Mouse (Mus musculus) heart, embryonic 11.5 days (tissue): ENCODE measurements around the gene Lexm. TPM values are rescaled to one million over a fixed set of nuclear protein-coding genes. Genes with fewer than 3 reads are reported as not detected.
A peak's percentile ranks its signal among the peaks of the same experiment; 100 is the strongest.

ENCODE experiments used
- ATAC-seq: fragments of 200-750 bp; cut with Nextera tagmentation; replicated peaks from 2 replicates; pipeline ENCODE4 v1.8.0; 2017; ENCODE audit warnings: moderate library complexity; ENCODE audit not compliant: insufficient number of reproducible peaks, low FRiP score, low TSS enrichment
- H3K27ac ChIP-seq: fragments of 300-500 bp; sonication (generic); 2 replicates; pipeline ENCODE4 v1.5.1; 2014; ENCODE audit warnings: mild to moderate bottlenecking, low read depth, low read length
- H3K27me3 ChIP-seq: fragments of 300-500 bp; sonication (generic); 2 replicates; pipeline ENCODE4 v1.6.1; 2014; ENCODE audit warnings: mild to moderate bottlenecking, low read length, mixed read lengths; ENCODE audit not compliant: control insufficient read depth, insufficient read depth
- H3K36me3 ChIP-seq: fragments of 300-500 bp; sonication (generic); 2 replicates; pipeline ENCODE4 v1.6.1; 2014; ENCODE audit warnings: mild to moderate bottlenecking, low read length, moderate library complexity, mixed read lengths; ENCODE audit not compliant: control insufficient read depth, insufficient read depth
- H3K4me1 ChIP-seq: fragments of 300-500 bp; sonication (generic); 2 replicates; pipeline ENCODE4 v1.6.1; 2014; ENCODE audit warnings: low read length; ENCODE audit not compliant: control insufficient read depth, insufficient read depth
- H3K4me2 ChIP-seq: fragments of 300-500 bp; sonication (generic); 2 replicates; pipeline ENCODE4 v1.6.1; 2014; ENCODE audit warnings: mild to moderate bottlenecking, moderate library complexity
- H3K4me3 ChIP-seq: fragments of 300-500 bp; sonication (generic); 2 replicates; pipeline ENCODE4 v1.5.1; 2014; ENCODE audit warnings: low read depth, low read length
- H3K9ac ChIP-seq: fragments of 300-500 bp; sonication (generic); 2 replicates; pipeline ENCODE4 v1.6.1; 2014; ENCODE audit warnings: mild to moderate bottlenecking, low read depth, low read length, moderate library complexity
- H3K9me3 ChIP-seq: fragments of 300-500 bp; sonication (generic); replicated peaks from 2 replicates; pipeline ENCODE4 v1.6.1; 2016; ENCODE audit warnings: low read length; ENCODE audit not compliant: control insufficient read depth
- WGBS: fragments of 180-500 bp; shearing (Covaris S2); extraction: QIAGEN DNeasy Blood & Tissue Kit; methylation state at CpG from one replicate; pipeline ENCODE4 v1.1.7; 2014; ENCODE audit not compliant: insufficient replicate concordance; 5-methylcytosine and 5-hydroxymethylcytosine counted together
- polyA plus RNA-seq: library from polyadenylated mRNA; unstranded; fragments of >200 nt; fragmentation: Nextera tagmentation; extraction: Ambion mirVana; gene quantifications from 2 replicates; pipeline ENCODE4 v1.2.1, GENCODE M21; 2014

The Lexm gene
- polyA plus RNA-seq, 1 experiment from 2014 or later = 0.34 TPM

GRCm38 (mm10) chr4:106618898-106619297 lies 1.9 kb upstream of the Lexm start:
- Histone ChIP-seq H3K4me2 (no peak overlapping the region), H3K27me3 (peaks cover 42% of the 10 kb centered on the region), H3K36me3 (no peaks in the 10 kb centered on the region), H3K27ac (no peak overlapping the region), H3K4me1 (no peaks in the 10 kb centered on the region; the same call in 1 of the 2 replicates), H3K4me3 (no peak overlapping the region), H3K9ac (no peak overlapping the region), H3K9me3 (no peaks in the 10 kb centered on the region)
- no peak for ATAC-seq
- WGBS = 88% methylated on average over 4 of the region's 4 CpGs

- Histone ChIP-seq H3K4me3 (no peak overlapping the region), H3K36me3 (no peaks in the 10 kb centered on the region), H3K4me1 (no peaks in the 10 kb centered on the region; the same call in 1 of the 2 replicates), H3K9me3 (no peaks in the 10 kb centered on the region), H3K4me2 (no peak overlapping the region), H3K27me3 (peaks cover 15% of the 10 kb centered on the region), H3K9ac (no peak overlapping the region), H3K27ac (no peak overlapping the region)
- ATAC-seq = peak; percentile 6; the same call in 1 of the 2 replicates
- 68% methylated on average over 12 of the region's 12 CpGs for WGBS
These were observed 1.4 kb downstream of the Lexm start for GRCm38 (mm10) chr4:106615637-106616036.

- Histone ChIP-seq H3K27me3 (peaks cover 13% of the 10 kb centered on the region), H3K4me3 (no peak overlapping the region), H3K36me3 (no peaks in the 10 kb centered on the region), H3K9ac (no peak overlapping the region), H3K9me3 (no peaks in the 10 kb centered on the region), H3K4me2 (no peak overlapping the region), H3K4me1 (no peaks in the 10 kb centered on the region; the same call in 1 of the 2 replicates), H3K27ac (no peak overlapping the region)
- 78% methylated on average over 9 of the region's 9 CpGs for WGBS
- ATAC-seq = no peak
These were observed 2.2 kb downstream of the Lexm start for GRCm38 (mm10) chr4:106614881-106615280.

- peak overlapping the region; percentile 1; the same call in 1 of the 2 replicates for H3K4me2 ChIP-seq
- no peak overlapping the region for H3K9ac ChIP-seq
- peak overlapping the region; percentile 43; the same call in 1 of the 2 replicates for H3K27ac ChIP-seq
- 0 out of 2 replicates have a peak, but pooled peaks have one; percentile 24 for ATAC-seq
- H3K9me3 ChIP-seq = no peaks in the 10 kb centered on the region
- H3K4me1 ChIP-seq = no peaks in the 10 kb centered on the region; the same call in 1 of the 2 replicates
- no peaks in the 10 kb centered on the region for H3K36me3 ChIP-seq
- peaks cover 13% of the 10 kb centered on the region for H3K27me3 ChIP-seq
- WGBS = 43% methylated on average over 7 of the region's 7 CpGs
- H3K4me3 ChIP-seq = no peak overlapping the region
These were observed 2.8 kb downstream of the Lexm start for GRCm38 (mm10) chr4:106614180-106614797.

GRCm38 (mm10) chr4:106613560-106613959 lies 3.5 kb downstream of the Lexm start:
- 62% methylated on average over 3 of the region's 3 CpGs for WGBS
- ATAC-seq = peak; percentile 82
- Histone ChIP-seq H3K27me3 (peaks cover 13% of the 10 kb centered on the region), H3K36me3 (no peaks in the 10 kb centered on the region), H3K9ac (no peak overlapping the region), H3K27ac (peak overlapping the region; percentile 43; the same call in 1 of the 2 replicates), H3K4me3 (no peak overlapping the region), H3K4me2 (no peak overlapping the region; the same call in 1 of the 2 replicates), H3K9me3 (no peaks in the 10 kb centered on the region), H3K4me1 (no peaks in the 10 kb centered on the region; the same call in 1 of the 2 replicates)

- Histone ChIP-seq H3K4me3 (no peak overlapping the region), H3K9me3 (no peaks in the 10 kb centered on the region), H3K36me3 (no peaks in the 10 kb centered on the region), H3K27me3 (peaks cover 13% of the 10 kb centered on the region), H3K27ac (no peak overlapping the region), H3K9ac (no peak overlapping the region), H3K4me2 (no peak overlapping the region; the same call in none of the 2 replicates), H3K4me1 (no peaks in the 10 kb centered on the region; the same call in 1 of the 2 replicates)
- peak; percentile 72; the same call in 1 of the 2 replicates for ATAC-seq
- WGBS = 74% methylated on average over 8 of the region's 8 CpGs
These were observed 3.9 kb downstream of the Lexm start for GRCm38 (mm10) chr4:106613105-106613504.

- Histone ChIP-seq H3K27me3 (0 out of 2 replicates have a peak, but pooled peaks cover 3% of the 10 kb centered on the region), H3K9ac (no peak overlapping the region), H3K4me3 (no peak overlapping the region), H3K36me3 (no peaks in the 10 kb centered on the region), H3K27ac (no peak overlapping the region), H3K4me2 (no peak overlapping the region), H3K9me3 (no peaks in the 10 kb centered on the region), H3K4me1 (0 out of 2 replicates have a peak, but pooled peaks cover 4% of the 10 kb centered on the region)
- 80% methylated on average over 1 of the region's 1 CpGs for WGBS
- ATAC-seq = no peak
These were observed 9.1 kb downstream of the Lexm start for GRCm38 (mm10) chr4:106607905-106608304.

GRCm38 (mm10) chr4:106606639-106607554 lies 10.1 kb downstream of the Lexm start:
- 34% methylated on average over 18 of the region's 18 CpGs for WGBS
- no peaks in the 10 kb centered on the region for H3K9me3 ChIP-seq
- H3K36me3 ChIP-seq = no peaks in the 10 kb centered on the region
- H3K4me3 ChIP-seq = 0 out of 2 replicates have a peak overlapping the region, but pooled peaks have one; percentile 12
- H3K4me1 ChIP-seq = 0 out of 2 replicates have a peak, but pooled peaks cover 4% of the 10 kb centered on the region
- H3K27me3 ChIP-seq = 0 out of 2 replicates have a peak, but pooled peaks cover 3% of the 10 kb centered on the region
- peak overlapping the region; percentile 28; the same call in 1 of the 2 replicates for H3K9ac ChIP-seq
- peak overlapping the region; percentile 53 for H3K4me2 ChIP-seq
- no peak overlapping the region for H3K27ac ChIP-seq
- ATAC-seq = peak; percentile 86; the same call in 1 of the 2 replicates
